Mouse (Mus musculus) G1E (cell line): Measurements from ENCODE around the gene Hoxd9. TPM values are rescaled to one million over a fixed set of nuclear protein-coding genes. Genes with fewer than 3 reads are reported as not detected.

Source experiments
- ATAC-seq: 2 replicates; pipeline ENCODE4 v1.8.0; 2016; ENCODE audit warnings: mild to moderate bottlenecking; ENCODE audit not compliant: insufficient number of reproducible peaks, poor library complexity, low FRiP score, severe bottlenecking; ENCODE audit errors: extremely low read depth
- DNase-seq: peaks from one replicate; pipeline ENCODE4 v3.0.0; 2012; ENCODE audit warnings: low spot score
- H3K27me3 ChIP-seq: 2 replicates; pipeline ENCODE4 v1.6.1; 2012; ENCODE audit warnings: mild to moderate bottlenecking, low read length, inconsistent platforms; ENCODE audit not compliant: insufficient read depth
- H3K36me3 ChIP-seq: replicated peaks from 2 replicates; pipeline ENCODE3; 2012; ENCODE audit warnings: mild to moderate bottlenecking, inconsistent platforms
- H3K4me1 ChIP-seq: 2 replicates; pipeline ENCODE4 v1.6.1; 2012; ENCODE audit warnings: low read depth, low read length, inconsistent platforms, mixed read lengths; ENCODE audit not compliant: insufficient read depth
- H3K4me3 ChIP-seq: 2 replicates; pipeline ENCODE4 v1.5.1; 2012; ENCODE audit warnings: low read depth, mild to moderate bottlenecking, inconsistent platforms, low read length, moderate library complexity, mixed read lengths
- H3K9me3 ChIP-seq: replicated peaks from 2 replicates; pipeline ENCODE4 v1.6.1; 2012; ENCODE audit warnings: inconsistent platforms
- CTCF ChIP-seq: IDR thresholded peaks from 2 replicates; pipeline ENCODE4 v1.5.1; 2012; ENCODE audit warnings: low read depth, low read length, inconsistent platforms, mixed read lengths
- GATA1 ChIP-seq: IDR thresholded peaks from 2 replicates; pipeline ENCODE4 v1.6.1; 2012; ENCODE audit warnings: borderline replicate concordance, low read length, inconsistent platforms, mixed read lengths
- GATA2 ChIP-seq: IDR thresholded peaks from 2 replicates; pipeline ENCODE4 v1.6.1; 2012; ENCODE audit warnings: low read depth, low read length, inconsistent platforms, borderline replicate concordance
- POLR2AphosphoS5 ChIP-seq: IDR thresholded peaks from 2 replicates; pipeline ENCODE4 v1.6.1; 2012; ENCODE audit warnings: low read depth, low read length, inconsistent platforms; ENCODE audit not compliant: insufficient replicate concordance
- TAL1 ChIP-seq: conservative IDR thresholded peaks from 2 replicates; pipeline ENCODE4 v1.6.1; 2012; ENCODE audit warnings: low read depth, low read length, inconsistent platforms, mixed read lengths
- polyA plus RNA-seq: library from polyadenylated mRNA; stranded (reverse); fragments of >175 nt; gene quantifications from 2 replicates; pipeline ENCODE4 v1.2.3, GENCODE M21; 2012
- total RNA-seq, 2 experiments: library from RNA; stranded (forward) in 1 of 2; stranded (reverse) in 1 of 2; fragments of 200-1000 nt in 1 of 2; fragments of >200 nt in 1 of 2; fragmentation: Nextera tagmentation in 1 of 2; gene quantifications; 2 replicates each; pipeline ENCODE4 v1.2.3; 2014 to 2017

The Hoxd9 gene
- total and polyA plus RNA-seq, 3 experiments, result not detected

DNA sequence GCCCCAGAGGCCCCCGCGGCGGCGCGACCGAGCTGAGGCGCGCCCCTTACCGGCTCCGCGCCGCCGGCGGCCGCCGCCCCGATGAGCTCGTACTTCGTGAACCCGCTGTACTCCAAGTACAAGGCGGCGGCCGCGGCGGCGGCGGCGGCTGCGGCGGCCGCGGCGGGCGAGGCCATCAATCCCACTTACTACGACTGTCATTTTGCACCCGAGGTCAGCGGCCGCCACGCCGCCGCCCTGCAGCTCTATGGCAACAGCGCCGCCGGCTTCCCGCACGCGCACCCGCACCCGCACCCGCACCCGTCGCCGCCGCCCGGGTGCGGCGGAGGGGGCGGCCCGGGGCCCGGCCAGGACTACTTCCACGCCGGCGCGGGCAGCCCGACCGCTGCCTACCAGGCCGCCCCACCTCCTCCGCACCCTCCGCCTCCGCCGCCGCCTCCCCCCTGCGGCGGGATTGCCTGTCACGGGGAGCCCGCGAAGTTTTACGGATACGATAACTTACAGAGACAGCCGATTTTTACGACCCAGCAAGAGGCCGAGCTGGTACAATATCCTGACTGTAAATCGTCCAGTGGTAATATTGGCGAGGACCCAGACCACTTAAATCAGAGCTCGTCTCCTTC is 8.1 kb downstream of the Hoxd9 start:
- Histone ChIP-seq H3K36me3 (no peaks in the 10 kb centered on the region), H3K4me3 (no peak overlapping the region), H3K27me3 (peaks cover 6% of the 10 kb centered on the region; the same call in 1 of the 2 replicates), H3K9me3 (peaks cover 12% of the 10 kb centered on the region), H3K4me1 (no peaks in the 10 kb centered on the region)
- TF ChIP-seq POLR2AphosphoS5 (no peak), GATA2 (no peak)
- no peak for DNase-seq
- no peak for ATAC-seq

DNA sequence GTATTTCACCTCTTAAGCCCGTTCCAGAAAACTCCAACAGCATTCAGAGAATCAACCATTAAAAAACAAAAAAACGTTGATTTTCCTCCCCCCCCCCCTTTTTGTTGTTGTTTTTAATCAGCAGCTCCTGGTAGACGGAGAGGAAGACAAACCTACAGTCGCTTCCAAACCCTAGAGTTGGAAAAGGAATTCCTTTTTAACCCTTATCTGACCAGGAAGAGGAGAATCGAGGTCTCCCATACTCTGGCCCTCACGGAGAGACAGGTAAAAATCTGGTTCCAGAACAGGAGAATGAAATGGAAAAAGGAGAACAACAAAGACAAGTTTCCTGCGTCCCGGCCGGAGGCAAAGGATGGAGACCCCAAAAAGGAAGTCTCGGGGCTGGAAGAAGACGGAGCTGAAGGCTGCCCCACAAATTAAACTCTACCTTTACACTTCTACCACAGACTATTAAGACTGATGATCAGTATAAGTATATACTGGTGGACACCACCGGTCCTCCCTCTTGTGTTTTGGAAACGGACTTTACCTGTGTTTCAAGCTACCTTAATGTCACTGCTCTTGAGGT is 8.9 kb downstream of the Hoxd9 start:
- no peaks in the 10 kb centered on the region for H3K4me1 ChIP-seq
- TF ChIP-seq GATA2 (no peak), POLR2AphosphoS5 (no peak), GATA1 (no peak), TAL1 (no peak), CTCF (no peak)
- peaks cover 7% of the 10 kb centered on the region for H3K27me3 ChIP-seq
- ATAC-seq, result no peak
- no peak overlapping the region for H3K4me3 ChIP-seq
- no peaks in the 10 kb centered on the region for H3K36me3 ChIP-seq
- no peak for DNase-seq
- peaks cover 12% of the 10 kb centered on the region for H3K9me3 ChIP-seq

DNA sequence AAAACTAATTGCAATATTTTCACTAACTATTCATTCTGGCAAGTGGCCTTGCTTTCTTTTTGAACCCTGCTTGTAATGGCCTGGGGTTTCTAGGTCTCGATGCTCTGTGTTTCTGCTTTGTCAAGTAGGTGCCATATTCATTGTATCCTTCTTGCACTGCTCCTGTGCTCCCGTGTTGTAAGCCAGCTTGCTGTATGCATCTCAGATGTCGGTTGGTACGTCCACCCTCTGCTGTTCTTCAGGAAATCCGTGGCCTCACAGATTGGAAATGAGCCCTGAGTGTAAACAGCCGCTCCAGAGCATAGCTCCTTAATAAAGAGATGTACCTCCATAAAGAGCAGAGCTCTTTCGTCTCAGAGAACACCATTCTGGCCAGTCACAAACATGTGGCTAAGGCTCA is 10.1 kb downstream of the Hoxd9 start:
- Histone ChIP-seq H3K4me1 (no peaks in the 10 kb centered on the region), H3K9me3 (peaks cover 12% of the 10 kb centered on the region), H3K27me3 (peaks cover 15% of the 10 kb centered on the region), H3K36me3 (no peaks in the 10 kb centered on the region), H3K4me3 (no peak overlapping the region)
- no peak for TF ChIP-seq POLR2AphosphoS5
- no peak for TF ChIP-seq GATA1
- DNase-seq (no peak), ATAC-seq (no peak)

DNA sequence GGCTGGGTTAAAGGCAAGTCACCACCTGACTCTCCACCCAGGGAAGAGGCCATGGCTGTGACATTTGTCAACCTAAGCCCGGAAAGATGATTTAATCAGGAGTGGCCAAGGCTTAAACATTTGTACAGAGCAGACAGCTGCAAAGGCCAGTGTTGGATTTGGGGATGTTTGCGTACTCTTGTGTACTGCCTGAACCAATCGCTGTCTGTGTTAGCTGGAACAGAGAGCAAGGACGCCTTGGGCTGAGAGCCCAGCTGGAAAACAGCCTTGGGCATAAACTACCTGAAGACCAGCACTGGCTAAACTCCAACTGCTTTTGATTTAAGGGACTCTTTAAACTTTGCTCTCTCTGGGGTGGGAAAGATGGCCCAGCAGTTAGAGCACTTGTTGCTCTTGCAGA is 11.1 kb downstream of the Hoxd9 start:
- ATAC-seq, result no peak
- Histone ChIP-seq H3K4me1 (no peaks in the 10 kb centered on the region), H3K4me3 (no peak overlapping the region), H3K36me3 (no peaks in the 10 kb centered on the region), H3K9me3 (peaks cover 12% of the 10 kb centered on the region), H3K27me3 (peaks cover 20% of the 10 kb centered on the region)
- no peak for DNase-seq
- TF ChIP-seq GATA1 (no peak), TAL1 (no peak), POLR2AphosphoS5 (no peak), CTCF (no peak), GATA2 (no peak)

DNA sequence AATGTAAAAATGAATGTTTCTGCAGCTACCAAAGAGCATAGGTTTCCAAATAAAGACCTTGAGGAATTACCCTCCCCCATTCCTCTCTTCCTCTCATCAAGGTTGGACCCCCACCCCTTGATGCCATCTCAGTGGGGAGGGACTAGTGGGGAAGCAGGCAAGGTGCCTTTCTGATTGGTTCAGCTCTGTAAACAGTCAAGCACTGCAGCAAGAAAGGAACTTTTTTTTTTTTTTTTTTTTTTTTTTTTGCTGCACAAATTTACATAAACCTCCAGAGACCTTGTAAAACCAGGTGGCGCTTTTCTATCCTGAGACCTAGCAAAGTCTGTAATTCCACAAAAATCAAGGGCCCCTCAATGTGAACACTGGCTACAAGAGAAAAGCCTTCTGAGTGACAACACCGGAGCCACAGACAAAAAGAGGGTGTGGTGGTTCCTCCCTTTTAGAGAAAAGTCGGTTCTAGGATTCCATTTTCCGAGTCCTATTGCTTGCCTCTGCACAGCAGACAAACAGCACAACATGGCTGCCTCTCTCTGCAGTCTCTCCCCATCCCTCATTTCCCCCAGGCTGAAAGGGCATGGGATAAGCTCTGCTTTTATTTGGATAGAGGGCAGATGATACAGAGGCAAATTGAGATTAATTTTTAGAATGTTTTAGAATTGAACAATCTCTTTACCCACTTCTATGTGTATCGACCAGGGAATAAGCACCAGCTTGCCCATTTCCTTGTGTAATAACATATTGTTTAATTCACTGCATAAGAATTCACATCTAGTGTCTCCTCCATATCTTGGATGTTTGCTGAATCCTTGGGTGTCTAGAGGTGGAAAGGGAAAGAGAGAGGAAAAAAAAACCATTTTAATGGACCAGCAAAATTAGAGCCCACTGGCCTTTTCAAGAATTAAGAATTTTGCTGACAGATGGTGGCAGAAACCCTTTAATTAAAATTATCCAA is 12.2 kb downstream of the Hoxd9 start:
- H3K9me3 ChIP-seq, result peaks cover 9% of the 10 kb centered on the region
- no peaks in the 10 kb centered on the region for H3K4me1 ChIP-seq
- H3K4me3 ChIP-seq, result no peak overlapping the region
- DNase-seq (no peak), ATAC-seq (no peak)
- no peaks in the 10 kb centered on the region for H3K36me3 ChIP-seq
- TF ChIP-seq GATA2 (no peak), POLR2AphosphoS5 (no peak), CTCF (no peak), TAL1 (no peak), GATA1 (no peak)
- peaks cover 27% of the 10 kb centered on the region for H3K27me3 ChIP-seq

DNA sequence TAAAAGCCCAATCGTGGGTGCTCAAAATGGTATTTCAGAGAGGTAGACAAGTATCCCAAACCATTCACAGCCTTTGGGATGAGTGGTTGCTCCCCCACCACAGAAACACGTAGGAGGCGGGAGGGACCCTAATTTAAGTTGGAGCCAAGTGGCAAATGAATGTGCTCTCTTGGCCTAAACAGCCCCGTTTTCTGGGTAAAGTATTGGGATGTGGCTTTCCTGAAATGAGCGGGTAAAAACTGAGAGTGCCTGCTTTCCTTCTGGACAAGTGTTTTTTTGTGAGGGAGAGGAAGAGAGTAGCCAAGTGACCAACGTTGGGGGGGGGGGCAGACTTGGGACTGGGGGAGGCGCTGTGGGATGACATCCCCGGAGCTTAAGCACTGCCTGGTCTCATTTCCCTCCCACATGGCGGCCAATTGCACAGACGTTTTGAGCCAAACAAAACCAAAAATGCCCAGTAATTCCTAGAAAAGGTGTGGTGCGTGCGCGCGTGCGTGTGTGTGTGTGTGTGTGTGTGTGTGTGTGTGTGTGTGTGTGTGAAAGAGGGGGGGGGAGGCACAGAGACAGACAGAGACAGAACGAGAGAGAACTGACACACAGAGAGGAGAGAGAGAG is 13.5 kb downstream of the Hoxd9 start:
- no peak for DNase-seq
- Histone ChIP-seq H3K4me3 (no peak overlapping the region), H3K9me3 (no peaks in the 10 kb centered on the region), H3K4me1 (peaks cover 9% of the 10 kb centered on the region), H3K36me3 (no peaks in the 10 kb centered on the region), H3K27me3 (peaks cover 33% of the 10 kb centered on the region)
- no peak for TF ChIP-seq POLR2AphosphoS5
- no peak for TF ChIP-seq CTCF
- TF ChIP-seq GATA2, result no peak
- no peak for TF ChIP-seq TAL1
- TF ChIP-seq GATA1, result no peak
- no peak for ATAC-seq
